Mouse (Mus musculus) liver, adult 2 months (tissue): ENCODE measurements around the gene Tor4a. TPM values are rescaled to one million over a fixed set of nuclear protein-coding genes. Genes with fewer than 3 reads are reported as not detected.

ENCODE experiments used
- DNase-seq: peaks from one replicate; pipeline ENCODE4 v3.0.0-alpha.2; 2011; ENCODE audit warnings: low read depth, low spot score; ENCODE audit errors: extremely low read depth
- H3K27ac ChIP-seq: fragments of 200-500 bp; replicated peaks from 2 replicates; pipeline ENCODE4 v1.5.1; 2012; ENCODE audit warnings: low read depth, mild to moderate bottlenecking, control low read depth, inconsistent platforms, low read length; ENCODE audit not compliant: insufficient read depth
- H3K27me3 ChIP-seq: fragments of 200-500 bp; 2 replicates; pipeline ENCODE4 v1.6.1; 2012; ENCODE audit warnings: mild to moderate bottlenecking, moderate library complexity, low read length, inconsistent platforms; ENCODE audit not compliant: control insufficient read depth, insufficient read depth
- H3K36me3 ChIP-seq: fragments of 200-500 bp; 2 replicates; pipeline ENCODE4 v1.6.1; 2012; ENCODE audit warnings: low read length, inconsistent platforms; ENCODE audit not compliant: control insufficient read depth, insufficient read depth
- H3K4me1 ChIP-seq: fragments of 200-500 bp; 2 replicates; pipeline ENCODE4 v1.6.1; 2011; ENCODE audit warnings: low read length; ENCODE audit not compliant: control insufficient read depth, insufficient read depth
- H3K4me3 ChIP-seq: fragments of 200-500 bp; 2 replicates; pipeline ENCODE4 v1.5.1; 2011; ENCODE audit warnings: low read depth, mild to moderate bottlenecking, control low read depth, low read length, moderate library complexity; ENCODE audit not compliant: insufficient read depth
- H3K79me2 ChIP-seq: fragments of 200-500 bp; 2 replicates; pipeline ENCODE4 v1.6.1; 2012; ENCODE audit warnings: inconsistent platforms, mild to moderate bottlenecking, low read length, moderate library complexity; ENCODE audit not compliant: control insufficient read depth, insufficient read depth
- H3K9ac ChIP-seq: fragments of 200-500 bp; 2 replicates; pipeline ENCODE4 v1.6.1; 2012; ENCODE audit warnings: low read depth, mild to moderate bottlenecking, control low read depth, inconsistent platforms, low read length
- CTCF ChIP-seq: fragments of 200-500 bp; IDR thresholded peaks from 2 replicates; pipeline ENCODE4 v1.5.1; 2011; ENCODE audit warnings: low read depth, low read length, control low read depth
- POLR2A ChIP-seq: fragments of 200-500 bp; IDR thresholded peaks from 2 replicates; pipeline ENCODE4 v1.6.1; 2011; ENCODE audit warnings: low read length, control low read depth; ENCODE audit not compliant: insufficient read depth; ENCODE audit errors: extremely low read depth
- WGBS: fragments of 180-500 bp; shearing (Covaris S2); methylation state at CpG from one replicate; pipeline ENCODE4 v1.1.7; 2018; 5-methylcytosine and 5-hydroxymethylcytosine counted together
- polyA plus RNA-seq: library from polyadenylated mRNA; depleted of rRNA; stranded (reverse); fragments of >200 nt; gene quantifications from 2 replicates; pipeline ENCODE4 v1.2.3, GENCODE M21; 2012
- total RNA-seq: library from RNA; depleted of rRNA; stranded (reverse); fragments of >200 nt; gene quantifications from 2 replicates; pipeline ENCODE4 v1.2.3, GENCODE M21; 2014

The Tor4a gene
- total and polyA plus RNA-seq, 2 experiments, result 4.6 to 7.0 TPM

DNA sequence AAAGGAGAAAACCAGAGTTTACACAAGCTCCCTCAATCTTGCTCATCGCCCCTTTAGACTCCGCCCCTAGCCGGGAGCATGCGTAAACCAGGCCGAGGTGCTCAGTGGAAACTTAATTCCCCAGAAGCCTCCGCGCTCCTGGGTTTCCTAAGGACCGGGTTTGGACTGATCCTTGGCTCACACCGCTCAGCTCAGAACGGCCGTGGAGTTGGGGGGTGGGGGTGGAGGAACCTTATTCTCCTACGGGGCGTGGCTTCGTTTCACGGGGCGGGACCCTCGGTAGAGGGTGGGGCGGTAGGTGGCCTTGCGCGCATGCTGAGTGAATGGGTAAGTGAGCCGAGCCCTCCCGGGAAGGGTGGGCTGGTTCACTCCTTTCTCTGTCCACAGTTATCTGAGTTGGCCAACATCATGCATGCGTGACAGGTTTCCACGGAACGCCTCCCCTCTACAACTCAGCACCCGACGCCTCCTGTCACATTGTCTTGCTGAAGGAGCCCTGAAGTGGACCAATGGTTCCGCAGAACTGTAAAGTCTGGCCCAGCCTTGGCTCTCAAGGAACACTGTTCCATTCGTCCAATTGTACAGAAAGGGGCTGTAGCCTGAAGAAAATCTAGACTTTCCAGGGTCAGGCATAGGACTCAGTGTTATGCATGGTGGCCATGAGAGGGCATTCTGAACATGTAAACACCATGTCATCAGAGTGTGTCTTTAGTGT lies 44.2 kb upstream of the Tor4a start:
- WGBS, result 4% methylated on average over 29 of the region's 29 CpGs
- H3K27ac ChIP-seq, result no peak overlapping the region
- H3K4me3 ChIP-seq, result peak overlapping the region; percentile 36; the same call in 1 of the 2 replicates
- H3K36me3 ChIP-seq, result no peaks in the 10 kb centered on the region
- H3K27me3 ChIP-seq, result 0 out of 2 replicates have a peak, but pooled peaks cover 7% of the 10 kb centered on the region
- TF ChIP-seq CTCF (no peak), POLR2A (no peak)
- H3K79me2 ChIP-seq, result no peaks in the 10 kb centered on the region; the same call in 1 of the 2 replicates
- peak overlapping the region; percentile 6; the same call in 1 of the 2 replicates for H3K9ac ChIP-seq
- DNase-seq, result no peak
- peaks cover 4% of the 10 kb centered on the region; the same call in 1 of the 2 replicates for H3K4me1 ChIP-seq

DNA sequence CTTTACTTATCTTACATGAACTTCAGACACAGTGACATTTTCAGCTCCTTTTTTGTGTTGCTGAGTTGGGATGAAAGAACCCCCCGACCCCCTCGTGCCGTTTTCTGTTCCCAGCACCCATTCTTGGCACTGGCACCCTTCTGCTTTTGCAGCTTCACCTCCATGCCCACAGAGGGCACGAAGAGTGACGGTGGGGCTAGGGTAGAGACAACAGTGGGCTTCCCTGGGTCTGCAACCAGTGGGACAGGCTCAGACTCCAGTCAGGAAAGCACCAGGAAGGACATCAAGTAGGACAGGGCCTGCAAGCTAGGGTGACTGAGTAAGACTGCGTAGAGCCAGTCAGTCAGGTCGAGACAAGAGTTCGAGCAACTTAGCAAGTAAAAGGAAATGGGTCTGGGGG lies 43.6 kb upstream of the Tor4a start:
- Histone ChIP-seq H3K4me1 (peaks cover 4% of the 10 kb centered on the region; the same call in 1 of the 2 replicates), H3K79me2 (no peaks in the 10 kb centered on the region), H3K27ac (no peak overlapping the region), H3K27me3 (0 out of 2 replicates have a peak, but pooled peaks cover 7% of the 10 kb centered on the region), H3K4me3 (no peak overlapping the region), H3K9ac (no peak overlapping the region), H3K36me3 (no peaks in the 10 kb centered on the region)
- DNase-seq, result no peak
- WGBS, result 71% methylated on average over 8 of the region's 8 CpGs
- TF ChIP-seq CTCF (no peak), POLR2A (no peak)

GRCm38 (mm10) chr2:25239766-25240165 lies 43.1 kb upstream of the Tor4a start:
- no peak for DNase-seq
- H3K4me3 ChIP-seq, result no peak overlapping the region
- WGBS, result 83% methylated on average over 3 of the region's 3 CpGs
- H3K79me2 ChIP-seq, result no peaks in the 10 kb centered on the region
- 0 out of 2 replicates have a peak, but pooled peaks cover 7% of the 10 kb centered on the region for H3K27me3 ChIP-seq
- H3K27ac ChIP-seq, result no peak overlapping the region
- no peaks in the 10 kb centered on the region for H3K36me3 ChIP-seq
- peaks cover 4% of the 10 kb centered on the region; the same call in 1 of the 2 replicates for H3K4me1 ChIP-seq
- no peak for TF ChIP-seq POLR2A
- TF ChIP-seq CTCF, result no peak
- H3K9ac ChIP-seq, result no peak overlapping the region

DNA sequence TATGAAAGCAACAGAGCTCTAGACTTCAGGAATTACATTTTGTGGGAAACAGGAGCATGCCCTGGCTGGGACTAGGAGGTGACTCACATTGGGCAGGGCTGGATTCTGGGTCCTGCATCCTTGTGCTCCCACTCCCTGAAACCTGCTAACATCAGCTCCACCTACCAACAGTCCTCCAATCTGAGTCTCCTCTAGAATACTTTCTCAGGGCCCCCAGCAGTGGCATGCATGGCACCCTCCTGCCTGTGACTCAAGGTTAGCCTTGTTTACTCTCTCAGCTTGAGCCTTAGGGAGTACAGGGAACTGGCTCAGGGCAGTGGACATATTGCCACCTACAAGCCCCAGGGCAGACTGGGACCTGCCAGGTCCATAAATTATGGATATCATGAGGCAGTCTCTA lies 41.4 kb upstream of the Tor4a start:
- Histone ChIP-seq H3K9ac (no peak overlapping the region), H3K36me3 (no peaks in the 10 kb centered on the region), H3K4me3 (no peak overlapping the region), H3K4me1 (peaks cover 4% of the 10 kb centered on the region; the same call in 1 of the 2 replicates), H3K27me3 (0 out of 2 replicates have a peak, but pooled peaks cover 7% of the 10 kb centered on the region), H3K27ac (no peak overlapping the region), H3K79me2 (no peaks in the 10 kb centered on the region)
- TF ChIP-seq CTCF (no peak), POLR2A (no peak)
- no peak for DNase-seq

- H3K36me3 ChIP-seq, result no peaks in the 10 kb centered on the region
- TF ChIP-seq POLR2A (no peak), CTCF (no peak)
- H3K4me3 ChIP-seq, result no peak overlapping the region
- H3K27me3 ChIP-seq, result 0 out of 2 replicates have a peak, but pooled peaks cover 7% of the 10 kb centered on the region
- WGBS, result 58% methylated on average over 4 of the region's 4 CpGs
- no peak overlapping the region for H3K27ac ChIP-seq
- no peaks in the 10 kb centered on the region for H3K79me2 ChIP-seq
- peaks cover 4% of the 10 kb centered on the region; the same call in 1 of the 2 replicates for H3K4me1 ChIP-seq
- no peak overlapping the region for H3K9ac ChIP-seq
- no peak for DNase-seq
These were observed 40.8 kb upstream of the Tor4a start for GRCm38 (mm10) chr2:25237522-25237921.

DNA sequence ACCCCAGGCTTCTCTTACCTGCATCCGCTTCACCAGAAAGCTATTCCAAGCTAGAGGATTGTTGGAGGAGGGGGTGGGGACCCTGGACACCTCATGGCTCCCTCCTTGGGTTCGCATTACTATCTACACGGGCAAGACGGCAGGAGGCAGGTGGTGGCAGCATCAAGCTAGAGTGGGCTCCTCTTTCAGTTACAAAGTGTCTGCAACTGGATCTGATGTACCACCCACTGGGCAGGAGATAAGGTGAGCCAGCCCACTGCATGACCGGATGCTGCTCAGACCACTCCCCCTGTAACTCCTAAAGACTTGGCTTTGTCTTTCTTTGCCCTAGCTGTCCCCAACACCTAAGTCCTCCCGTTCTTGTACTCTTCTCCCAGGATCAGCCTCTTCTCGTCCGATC lies 39.9 kb upstream of the Tor4a start, which contains the start of gene Rnf224:
Gene Rnf224 (minus strand): TSS at position 174 of the 400 bp plus-strand sequence.
- 39% methylated on average over 8 of the region's 8 CpGs for WGBS
- H3K27ac ChIP-seq, result no peak within 1 kb of the TSS
- peaks cover 4% of the 10 kb centered on the region; the same call in 1 of the 2 replicates for H3K4me1 ChIP-seq
- 0 out of 2 replicates have a peak, but pooled peaks cover 4% of the 10 kb centered on the region for H3K27me3 ChIP-seq
- H3K79me2 ChIP-seq, result no peaks in the 10 kb centered on the region
- no peak within 1 kb of the TSS for H3K4me3 ChIP-seq
- no peak for TF ChIP-seq CTCF
- TF ChIP-seq POLR2A, result no peak
- H3K9ac ChIP-seq, result no peak within 1 kb of the TSS
- no peaks in the 10 kb centered on the region for H3K36me3 ChIP-seq
- DNase-seq, result no peak
